Mouse (Mus musculus): ENCODE results near the gene Cul4a. TPM values are rescaled to one million over a fixed set of nuclear protein-coding genes. Genes with fewer than 3 reads are reported as not detected.

Gene Cul4a
- polyA plus RNA-seq, 1 experiment from 2014 or later, result 76.6 TPM

GRCm38 (mm10) chr8:13104691-13105086 is 732 bp upstream of the Cul4a start:
- peak overlapping the region; percentile 98 for H3K4me2 ChIP-seq (ENCODE audit: low read length)
- H3K36me3 ChIP-seq (ENCODE audit: control insufficient read depth, insufficient read depth, low read length), result peaks cover 9% of the 10 kb centered on the region
- H3K4me1 ChIP-seq (ENCODE audit: control insufficient read depth, insufficient read depth, low read length), result peaks cover 17% of the 10 kb centered on the region
- H3K9ac ChIP-seq (replicated peaks; ENCODE audit: low read length), result peak overlapping the region; percentile 78
- H3K27ac ChIP-seq (replicated peaks; ENCODE audit: low read depth, low read length), result peak overlapping the region; percentile 95
- DNase-seq, result peak; percentile 94
- no peaks in the 10 kb centered on the region for H3K9me3 ChIP-seq (ENCODE audit: control insufficient read depth, low read length)
- peak; percentile 78 for ATAC-seq (ENCODE audit: low FRiP score, low TSS enrichment)
- no peaks in the 10 kb centered on the region for H3K27me3 ChIP-seq (ENCODE audit: control insufficient read depth, insufficient read depth, low read length)
- peak overlapping the region; percentile 96 for H3K4me3 ChIP-seq (replicated peaks; ENCODE audit: low read depth, low read length)
- under 1% methylated on average over 45 of the region's 45 CpGs for WGBS

- H3K9ac ChIP-seq (replicated peaks; ENCODE audit: low read length), result peak overlapping the region; percentile 89
- H3K4me2 ChIP-seq (ENCODE audit: low read length), result peak overlapping the region; percentile 98
- peaks cover 17% of the 10 kb centered on the region for H3K4me1 ChIP-seq (ENCODE audit: control insufficient read depth, insufficient read depth, low read length)
- 1% methylated on average over 62 of the region's 63 CpGs for WGBS
- DNase-seq (peak; percentile 32), ATAC-seq (ENCODE audit: low FRiP score, low TSS enrichment) (peak; percentile 53)
- H3K27ac ChIP-seq (replicated peaks; ENCODE audit: low read depth, low read length), result peak overlapping the region; percentile 95
- H3K9me3 ChIP-seq (ENCODE audit: control insufficient read depth, low read length), result no peaks in the 10 kb centered on the region
- 0 out of 2 replicates have a peak, but pooled peaks cover 2% of the 10 kb centered on the region for H3K36me3 ChIP-seq (ENCODE audit: control insufficient read depth, insufficient read depth, low read length)
- H3K4me3 ChIP-seq (replicated peaks; ENCODE audit: low read depth, low read length), result peak overlapping the region; percentile 96
- H3K27me3 ChIP-seq (ENCODE audit: control insufficient read depth, insufficient read depth, low read length), result no peaks in the 10 kb centered on the region
These were observed 609 bp downstream of the Cul4a start for GRCm38 (mm10) chr8:13105908-13106551.

- H3K9ac ChIP-seq (replicated peaks; ENCODE audit: low read length), result no peak overlapping the region
- ATAC-seq (ENCODE audit: low FRiP score, low TSS enrichment) (no peak), DNase-seq (no peak)
- 0 out of 2 replicates have a peak, but pooled peaks cover 2% of the 10 kb centered on the region for H3K36me3 ChIP-seq (ENCODE audit: control insufficient read depth, insufficient read depth, low read length)
- no peaks in the 10 kb centered on the region for H3K9me3 ChIP-seq (ENCODE audit: control insufficient read depth, low read length)
- no peaks in the 10 kb centered on the region for H3K27me3 ChIP-seq (ENCODE audit: control insufficient read depth, insufficient read depth, low read length)
- no peak overlapping the region for H3K4me3 ChIP-seq (replicated peaks; ENCODE audit: low read depth, low read length)
- 94% methylated on average over 13 of the region's 13 CpGs for WGBS
- no peak overlapping the region for H3K27ac ChIP-seq (replicated peaks; ENCODE audit: low read depth, low read length)
- H3K4me1 ChIP-seq (ENCODE audit: control insufficient read depth, insufficient read depth, low read length), result peaks cover 17% of the 10 kb centered on the region
- H3K4me2 ChIP-seq (ENCODE audit: low read length), result no peak overlapping the region
These were observed 2.7 kb downstream of the Cul4a start for GRCm38 (mm10) chr8:13107990-13108638.

- Histone ChIP-seq H3K9ac (replicated peaks; ENCODE audit: low read length) (no peak overlapping the region), H3K36me3 (ENCODE audit: control insufficient read depth, insufficient read depth, low read length) (0 out of 2 replicates have a peak, but pooled peaks cover 9% of the 10 kb centered on the region), H3K27me3 (ENCODE audit: control insufficient read depth, insufficient read depth, low read length) (no peaks in the 10 kb centered on the region), H3K4me3 (replicated peaks; ENCODE audit: low read depth, low read length) (no peak overlapping the region), H3K4me1 (ENCODE audit: control insufficient read depth, insufficient read depth, low read length) (peaks cover 11% of the 10 kb centered on the region), H3K27ac (replicated peaks; ENCODE audit: low read depth, low read length) (no peak overlapping the region), H3K4me2 (ENCODE audit: low read length) (no peak overlapping the region), H3K9me3 (ENCODE audit: control insufficient read depth, low read length) (no peaks in the 10 kb centered on the region)
- no peak for DNase-seq
- ATAC-seq (ENCODE audit: low FRiP score, low TSS enrichment), result no peak
- 96% methylated on average over 8 of the region's 8 CpGs for WGBS
These were observed 3.5 kb downstream of the Cul4a start for GRCm38 (mm10) chr8:13108967-13109366.

GRCm38 (mm10) chr8:13109416-13109960 is 4.1 kb downstream of the Cul4a start:
- no peak overlapping the region for H3K4me3 ChIP-seq (replicated peaks; ENCODE audit: low read depth, low read length)
- H3K4me1 ChIP-seq (ENCODE audit: control insufficient read depth, insufficient read depth, low read length), result peaks cover 7% of the 10 kb centered on the region
- H3K4me2 ChIP-seq (ENCODE audit: low read length), result no peak overlapping the region
- DNase-seq (no peak), ATAC-seq (ENCODE audit: low FRiP score, low TSS enrichment) (no peak)
- H3K36me3 ChIP-seq (ENCODE audit: control insufficient read depth, insufficient read depth, low read length), result 0 out of 2 replicates have a peak, but pooled peaks cover 10% of the 10 kb centered on the region
- H3K27ac ChIP-seq (replicated peaks; ENCODE audit: low read depth, low read length), result no peak overlapping the region
- H3K9ac ChIP-seq (replicated peaks; ENCODE audit: low read length), result no peak overlapping the region
- WGBS, result 92% methylated on average over 1 of the region's 1 CpGs
- no peaks in the 10 kb centered on the region for H3K9me3 ChIP-seq (ENCODE audit: control insufficient read depth, low read length)
- H3K27me3 ChIP-seq (ENCODE audit: control insufficient read depth, insufficient read depth, low read length), result no peaks in the 10 kb centered on the region

- Histone ChIP-seq H3K9me3 (ENCODE audit: control insufficient read depth, low read length) (no peaks in the 10 kb centered on the region), H3K27ac (replicated peaks; ENCODE audit: low read depth, low read length) (no peak overlapping the region), H3K4me1 (ENCODE audit: control insufficient read depth, insufficient read depth, low read length) (no peaks in the 10 kb centered on the region), H3K4me2 (ENCODE audit: low read length) (no peak overlapping the region), H3K9ac (replicated peaks; ENCODE audit: low read length) (no peak overlapping the region), H3K4me3 (replicated peaks; ENCODE audit: low read depth, low read length) (no peak overlapping the region), H3K36me3 (ENCODE audit: control insufficient read depth, insufficient read depth, low read length) (0 out of 2 replicates have a peak, but pooled peaks cover 10% of the 10 kb centered on the region), H3K27me3 (ENCODE audit: control insufficient read depth, insufficient read depth, low read length) (no peaks in the 10 kb centered on the region)
- ATAC-seq (ENCODE audit: low FRiP score, low TSS enrichment) (no peak), DNase-seq (no peak)
- 91% methylated on average over 11 of the region's 11 CpGs for WGBS
These were observed 6.5 kb downstream of the Cul4a start for GRCm38 (mm10) chr8:13111917-13112316.

- 0 out of 2 replicates have a peak, but pooled peaks cover 10% of the 10 kb centered on the region for H3K36me3 ChIP-seq (ENCODE audit: control insufficient read depth, insufficient read depth, low read length)
- no peak for DNase-seq
- H3K9me3 ChIP-seq (ENCODE audit: control insufficient read depth, low read length), result no peaks in the 10 kb centered on the region
- no peak overlapping the region for H3K9ac ChIP-seq (replicated peaks; ENCODE audit: low read length)
- no peak overlapping the region for H3K27ac ChIP-seq (replicated peaks; ENCODE audit: low read depth, low read length)
- H3K4me1 ChIP-seq (ENCODE audit: control insufficient read depth, insufficient read depth, low read length), result no peaks in the 10 kb centered on the region
- H3K4me2 ChIP-seq (ENCODE audit: low read length), result no peak overlapping the region
- ATAC-seq (ENCODE audit: low FRiP score, low TSS enrichment), result no peak
- WGBS, result 91% methylated on average over 4 of the region's 4 CpGs
- no peak overlapping the region for H3K4me3 ChIP-seq (replicated peaks; ENCODE audit: low read depth, low read length)
- no peaks in the 10 kb centered on the region for H3K27me3 ChIP-seq (ENCODE audit: control insufficient read depth, insufficient read depth, low read length)
These were observed 7.8 kb downstream of the Cul4a start for GRCm38 (mm10) chr8:13113232-13113631.

- H3K4me3 ChIP-seq (replicated peaks; ENCODE audit: low read depth, low read length), result no peak overlapping the region
- DNase-seq (no peak), ATAC-seq (ENCODE audit: low FRiP score, low TSS enrichment) (no peak)
- no peaks in the 10 kb centered on the region for H3K9me3 ChIP-seq (ENCODE audit: control insufficient read depth, low read length)
- H3K9ac ChIP-seq (replicated peaks; ENCODE audit: low read length), result no peak overlapping the region
- H3K27ac ChIP-seq (replicated peaks; ENCODE audit: low read depth, low read length), result no peak overlapping the region
- 97% methylated on average over 2 of the region's 2 CpGs for WGBS
- H3K4me1 ChIP-seq (ENCODE audit: control insufficient read depth, insufficient read depth, low read length), result no peaks in the 10 kb centered on the region
- no peaks in the 10 kb centered on the region for H3K27me3 ChIP-seq (ENCODE audit: control insufficient read depth, insufficient read depth, low read length)
- no peak overlapping the region for H3K4me2 ChIP-seq (ENCODE audit: low read length)
- H3K36me3 ChIP-seq (ENCODE audit: control insufficient read depth, insufficient read depth, low read length), result peaks cover 24% of the 10 kb centered on the region; the same call in 1 of the 2 replicates
These were observed 11.7 kb downstream of the Cul4a start for GRCm38 (mm10) chr8:13117096-13117495.

Measured in midbrain, embryonic 14.5 days (tissue).